Mouse (Mus musculus) lung, adult 18-20 months (tissue): ENCODE results near the gene 2610028H24Rik.
A peak's percentile ranks its signal among the peaks of the same experiment; 100 is the strongest.

Source experiments
- DNase-seq, 2 experiments: peaks; one replicate each; pipeline ENCODE4 v3.0.0; 2022; ENCODE audit warnings: mixed read lengths in 2 of 2

The 2610028H24Rik gene

GRCm38 (mm10) chr10:76448851-76449250, at the start of gene 2610028H24Rik:
Gene 2610028H24Rik (plus strand): TSS chr10:76449081.
- peak; percentile 74 to 83 for DNase-seq

GRCm38 (mm10) chr10:76408520-76408919, 40.4 kb upstream of the 2610028H24Rik start:
- no peak for DNase-seq

- DNase-seq, result no peak
Observed at GRCm38 (mm10) chr10:76416811-76417210, 32.1 kb upstream of the 2610028H24Rik start.

- DNase-seq, result no peak
Observed at GRCm38 (mm10) chr10:76425674-76426073, 23.2 kb upstream of the 2610028H24Rik start.

- DNase-seq, result peak in 1 of 2 experiments; percentile 50
Observed at GRCm38 (mm10) chr10:76433925-76434324, 15.0 kb upstream of the 2610028H24Rik start.

GRCm38 (mm10) chr10:76439107-76439890, 9.6 kb upstream of the 2610028H24Rik start:
- DNase-seq, result peak; percentile 43 to 63

GRCm38 (mm10) chr10:76440281-76440680, 8.6 kb upstream of the 2610028H24Rik start, which contains the start of gene AC141477.1:
Gene AC141477.1 (minus strand): TSS chr10:76440444.
- DNase-seq, result no peak

GRCm38 (mm10) chr10:76442178-76443088, 6.4 kb upstream of the 2610028H24Rik start, which contains the start of gene Pcnt:
Gene Pcnt (minus strand): TSS chr10:76442786.
- peak; percentile 98 to 99 for DNase-seq

GRCm38 (mm10) chr10:76445996-76446681, 2.7 kb upstream of the 2610028H24Rik start:
- DNase-seq, result peak; percentile 38 to 61

- DNase-seq, result peak; percentile 85 to 88
Observed at GRCm38 (mm10) chr10:76447406-76448229, 1.3 kb upstream of the 2610028H24Rik start.

GRCm38 (mm10) chr10:76455289-76455688, 6.4 kb downstream of the 2610028H24Rik start:
- peak; percentile 34 to 51 for DNase-seq

GRCm38 (mm10) chr10:76461255-76461654, 12.4 kb downstream of the 2610028H24Rik start:
- DNase-seq, result no peak

- DNase-seq, result peak in 1 of 2 experiments; percentile 34
Observed at GRCm38 (mm10) chr10:76462312-76462711, 13.4 kb downstream of the 2610028H24Rik start.

GRCm38 (mm10) chr10:76462721-76463120, 13.8 kb downstream of the 2610028H24Rik start:
- no peak for DNase-seq

GRCm38 (mm10) chr10:76468203-76469162, 19.6 kb downstream of the 2610028H24Rik start, which contains the start of the genes Mcm3ap and Ybey:
Gene Mcm3ap (plus strand): TSS chr10:76468927.
Gene Ybey (minus strand): TSS chr10:76469114.
- peak; percentile 84 to 87 for DNase-seq

GRCm38 (mm10) chr10:76473759-76474158, 24.9 kb downstream of the 2610028H24Rik start:
- no peak for DNase-seq

GRCm38 (mm10) chr10:76480851-76481250, 32.0 kb downstream of the 2610028H24Rik start:
- DNase-seq, result peak in 1 of 2 experiments; percentile 15

- DNase-seq, result no peak
Observed at GRCm38 (mm10) chr10:76481480-76481879, 32.6 kb downstream of the 2610028H24Rik start.

- DNase-seq, result no peak
Observed at GRCm38 (mm10) chr10:76486302-76486701, 37.4 kb downstream of the 2610028H24Rik start.

- no peak for DNase-seq
Observed at GRCm38 (mm10) chr10:76488265-76488664, 39.4 kb downstream of the 2610028H24Rik start.
